Mouse (Mus musculus): ENCODE results near the gene I830077J02Rik. TPM values are rescaled to one million over a fixed set of nuclear protein-coding genes. Genes with fewer than 3 reads are reported as not detected.

The I830077J02Rik gene
- polyA plus RNA-seq, 1 experiment: 41.9 TPM

DNA sequence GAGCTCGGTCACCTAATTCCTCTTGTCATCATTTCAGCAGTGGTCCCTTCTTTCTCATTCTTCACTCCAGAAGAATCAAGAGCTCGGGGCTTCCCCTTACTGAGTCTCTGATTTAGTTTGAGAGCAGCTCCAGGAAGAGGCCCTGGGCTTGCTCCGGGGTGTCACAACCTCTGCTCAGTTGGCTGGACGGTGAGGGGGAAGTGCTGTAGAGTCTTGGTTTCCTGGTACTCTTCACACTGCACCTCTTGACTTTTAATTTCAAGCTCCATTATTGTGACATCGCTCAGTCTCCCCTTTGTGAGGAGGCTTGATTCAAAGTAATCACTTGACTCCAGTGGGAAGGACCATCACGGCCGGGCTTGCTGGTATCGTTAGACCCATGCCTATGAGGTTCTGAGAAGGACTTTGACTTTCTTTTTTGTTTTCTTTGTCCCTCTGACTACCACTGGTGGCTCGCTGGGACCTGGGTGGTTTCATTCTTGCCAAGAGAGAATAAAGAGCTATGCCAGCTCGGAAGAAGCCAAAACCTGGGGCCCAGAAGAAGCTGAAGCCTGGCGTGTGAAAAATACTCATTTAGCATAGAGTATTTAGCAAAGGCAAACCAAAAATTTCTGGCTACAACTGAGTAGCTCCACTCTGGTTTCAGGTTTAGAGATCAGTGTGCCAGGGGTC, 21.8 kb downstream of the I830077J02Rik start:
- Histone ChIP-seq H3K4me3 (replicated peaks) (peak overlapping the region; percentile 38), H3K27me3 (replicated peaks) (no peaks in the 10 kb centered on the region), H3K9me3 (no peaks in the 10 kb centered on the region), H3K4me1 (peaks cover 98% of the 10 kb centered on the region), H3K36me3 (replicated peaks; ENCODE audit: low read length) (peaks cover 83% of the 10 kb centered on the region)
- TF ChIP-seq FLI1 (IDR thresholded peaks at IDR 0.05; ENCODE audit: low read length): no peak
- no peak for TF ChIP-seq GATA1 (IDR thresholded peaks at IDR 0.05; ENCODE audit: borderline replicate concordance, low read length)

DNA sequence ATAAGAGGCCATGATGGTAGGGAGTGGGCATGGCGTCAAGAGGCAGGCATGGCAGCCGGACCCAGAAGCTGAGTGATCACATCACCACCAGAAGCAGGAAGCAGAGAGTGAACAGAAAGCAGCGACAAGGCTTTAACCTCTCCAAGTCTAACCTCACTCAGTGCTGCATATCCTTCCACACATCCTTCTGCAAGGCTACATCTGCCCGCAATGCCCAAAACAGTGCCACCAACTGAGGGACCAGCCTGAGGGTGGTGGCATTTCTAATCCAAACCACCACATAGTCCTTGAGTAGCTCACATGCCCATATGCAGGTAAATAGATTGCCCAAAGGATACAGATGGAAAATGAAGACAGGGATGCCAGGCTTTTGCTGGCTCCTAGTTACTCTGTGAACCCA, 23.5 kb downstream of the I830077J02Rik start:
- Histone ChIP-seq H3K36me3 (replicated peaks; ENCODE audit: low read length) (peaks cover 86% of the 10 kb centered on the region), H3K9me3 (no peaks in the 10 kb centered on the region), H3K27me3 (replicated peaks) (no peaks in the 10 kb centered on the region), H3K4me1 (peaks cover 98% of the 10 kb centered on the region), H3K4me3 (replicated peaks) (no peak overlapping the region)
- TF ChIP-seq FLI1 (IDR thresholded peaks at IDR 0.05; ENCODE audit: low read length) (no peak), GATA1 (IDR thresholded peaks at IDR 0.05; ENCODE audit: borderline replicate concordance, low read length) (no peak)

DNA sequence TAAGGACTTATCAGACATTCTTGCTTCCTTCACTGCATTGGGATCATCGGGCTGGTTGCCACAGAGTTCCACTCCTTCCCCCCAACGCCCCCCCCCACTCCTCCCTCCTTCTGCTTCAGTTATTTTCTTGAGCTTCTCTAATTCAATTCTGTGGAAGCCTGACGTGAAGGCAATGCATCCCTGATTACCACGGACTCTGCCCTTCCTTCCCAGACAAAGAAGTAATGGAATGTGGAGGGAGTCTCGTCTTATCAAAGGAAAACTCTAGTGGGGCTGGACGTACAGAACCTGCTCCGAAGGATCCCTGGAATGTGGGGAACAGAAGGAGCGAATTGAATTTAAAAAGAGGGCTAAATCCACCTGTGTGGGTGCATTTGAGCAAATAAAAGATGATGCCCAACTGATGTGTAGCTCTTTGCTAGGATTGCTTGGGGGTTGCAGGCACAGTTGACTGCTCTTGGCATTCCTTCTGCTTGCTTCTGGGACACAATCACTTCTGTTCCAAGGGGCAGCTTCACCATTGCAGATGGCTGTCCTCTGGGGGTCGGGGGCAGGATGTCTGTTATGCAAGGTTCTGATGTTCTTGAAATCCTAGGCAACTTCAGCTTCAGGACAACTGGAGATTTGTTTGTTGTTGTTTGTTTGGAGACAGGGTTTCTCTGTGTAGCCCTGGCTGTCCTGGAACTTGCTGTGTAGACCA, 24.4 kb downstream of the I830077J02Rik start:
- H3K9me3 ChIP-seq: no peaks in the 10 kb centered on the region
- no peak for TF ChIP-seq GATA1 (IDR thresholded peaks at IDR 0.05; ENCODE audit: borderline replicate concordance, low read length)
- H3K27me3 ChIP-seq (replicated peaks): no peaks in the 10 kb centered on the region
- H3K36me3 ChIP-seq (replicated peaks; ENCODE audit: low read length): peaks cover 79% of the 10 kb centered on the region
- no peak overlapping the region for H3K4me3 ChIP-seq (replicated peaks)
- peaks cover 98% of the 10 kb centered on the region for H3K4me1 ChIP-seq

DNA sequence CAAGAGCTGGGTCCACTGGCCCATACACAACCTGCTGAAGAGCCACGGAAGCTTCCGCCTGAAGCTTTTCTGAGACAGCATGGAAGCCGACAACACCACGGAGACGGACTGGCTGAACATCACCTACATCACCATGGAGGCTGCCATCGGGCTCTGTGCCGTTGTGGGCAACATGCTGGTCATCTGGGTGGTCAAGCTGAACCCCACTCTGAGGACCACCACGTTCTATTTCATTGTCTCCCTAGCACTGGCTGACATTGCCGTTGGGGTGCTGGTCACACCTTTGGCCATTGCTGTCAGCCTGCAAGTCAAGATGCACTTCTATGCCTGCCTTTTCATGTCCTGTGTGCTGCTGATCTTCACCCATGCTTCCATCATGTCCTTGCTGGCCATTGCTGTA, 27.7 kb downstream of the I830077J02Rik start:
- H3K4me3 ChIP-seq (replicated peaks): peak overlapping the region; percentile 80
- TF ChIP-seq GATA1 (IDR thresholded peaks at IDR 0.05; ENCODE audit: borderline replicate concordance, low read length) (no peak), FLI1 (IDR thresholded peaks at IDR 0.05; ENCODE audit: low read length) (no peak)
- peaks cover 98% of the 10 kb centered on the region for H3K4me1 ChIP-seq
- peaks cover 60% of the 10 kb centered on the region for H3K36me3 ChIP-seq (replicated peaks; ENCODE audit: low read length)
- no peaks in the 10 kb centered on the region for H3K27me3 ChIP-seq (replicated peaks)
- no peaks in the 10 kb centered on the region for H3K9me3 ChIP-seq

DNA sequence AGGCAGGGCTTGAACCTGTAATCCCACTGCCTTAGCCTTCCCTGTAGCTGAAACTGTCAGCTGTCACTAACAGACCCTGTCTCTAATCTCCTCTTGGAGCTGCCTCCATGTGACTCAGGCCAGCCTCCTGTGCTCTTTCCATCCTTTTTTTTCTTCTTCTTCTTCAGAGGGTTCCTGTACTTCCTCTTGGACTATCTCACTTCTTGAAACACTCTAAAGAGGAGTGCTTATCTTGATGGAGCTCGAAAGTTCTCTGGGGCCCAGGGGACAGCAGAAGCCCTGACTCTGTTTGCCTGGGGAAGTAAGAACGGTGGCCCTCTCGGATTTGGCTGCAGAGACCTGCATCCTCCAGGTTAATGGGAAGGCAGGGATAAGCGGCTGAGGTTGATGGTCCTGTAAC, 28.3 kb downstream of the I830077J02Rik start:
- Histone ChIP-seq H3K36me3 (replicated peaks; ENCODE audit: low read length) (peaks cover 58% of the 10 kb centered on the region), H3K9me3 (no peaks in the 10 kb centered on the region), H3K27me3 (replicated peaks) (no peaks in the 10 kb centered on the region), H3K4me1 (peaks cover 98% of the 10 kb centered on the region), H3K4me3 (replicated peaks) (peak overlapping the region; percentile 29)
- TF ChIP-seq FLI1 (IDR thresholded peaks at IDR 0.05; ENCODE audit: low read length): no peak
- TF ChIP-seq GATA1 (IDR thresholded peaks at IDR 0.05; ENCODE audit: borderline replicate concordance, low read length): no peak

DNA sequence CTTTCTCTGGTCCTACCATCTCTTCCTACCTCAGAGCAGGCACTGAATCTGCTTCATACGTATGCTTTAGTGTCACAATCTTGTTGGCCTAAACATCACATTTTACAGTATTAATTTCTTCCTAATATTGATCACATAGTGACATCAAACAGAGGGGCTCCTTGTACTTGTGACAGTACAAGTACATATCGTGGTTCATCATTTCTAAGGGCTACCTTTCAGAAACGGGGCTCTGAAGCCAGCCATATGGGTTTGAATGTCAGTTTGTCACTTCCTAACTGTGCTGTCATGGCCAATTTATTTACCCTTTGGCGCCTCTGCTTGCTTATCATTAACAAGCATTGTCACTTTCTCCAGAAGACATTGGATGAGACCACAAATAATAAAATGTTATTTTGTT, 31.0 kb downstream of the I830077J02Rik start:
- H3K4me1 ChIP-seq: peaks cover 98% of the 10 kb centered on the region
- no peaks in the 10 kb centered on the region for H3K9me3 ChIP-seq
- no peaks in the 10 kb centered on the region for H3K27me3 ChIP-seq (replicated peaks)
- peak overlapping the region; percentile 50 for H3K4me3 ChIP-seq (replicated peaks)
- H3K36me3 ChIP-seq (replicated peaks; ENCODE audit: low read length): peaks cover 44% of the 10 kb centered on the region
- TF ChIP-seq GATA1 (IDR thresholded peaks at IDR 0.05; ENCODE audit: borderline replicate concordance, low read length): no peak
- no peak for TF ChIP-seq FLI1 (IDR thresholded peaks at IDR 0.05; ENCODE audit: low read length)

DNA sequence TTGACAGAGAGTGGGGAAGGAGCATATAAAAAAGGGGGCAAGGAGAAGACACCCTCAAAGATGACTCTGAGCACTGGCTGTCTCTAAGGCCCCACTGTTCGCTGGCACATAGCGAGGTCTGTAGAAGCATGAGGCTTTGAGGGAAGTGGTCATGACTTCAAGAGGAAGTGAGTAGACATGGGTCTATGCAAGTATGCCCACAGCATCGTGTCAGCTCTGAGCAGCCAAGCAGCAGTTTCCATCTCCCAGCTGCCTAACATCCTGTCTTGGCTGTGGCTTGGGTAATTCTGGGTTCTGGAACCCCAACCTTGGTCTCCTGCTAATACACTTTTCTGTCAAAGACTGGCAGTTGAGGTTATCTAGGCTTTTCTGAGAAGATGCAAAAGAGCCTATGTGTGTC, 31.7 kb downstream of the I830077J02Rik start:
- H3K36me3 ChIP-seq (replicated peaks; ENCODE audit: low read length): peaks cover 44% of the 10 kb centered on the region
- no peaks in the 10 kb centered on the region for H3K9me3 ChIP-seq
- peak; percentile 9; the same call in 1 of the 2 replicates for TF ChIP-seq FLI1 (IDR thresholded peaks at IDR 0.05; ENCODE audit: low read length)
- no peak for TF ChIP-seq GATA1 (IDR thresholded peaks at IDR 0.05; ENCODE audit: borderline replicate concordance, low read length)
- H3K4me3 ChIP-seq (replicated peaks): peak overlapping the region; percentile 44
- H3K27me3 ChIP-seq (replicated peaks): no peaks in the 10 kb centered on the region
- H3K4me1 ChIP-seq: peaks cover 100% of the 10 kb centered on the region

DNA sequence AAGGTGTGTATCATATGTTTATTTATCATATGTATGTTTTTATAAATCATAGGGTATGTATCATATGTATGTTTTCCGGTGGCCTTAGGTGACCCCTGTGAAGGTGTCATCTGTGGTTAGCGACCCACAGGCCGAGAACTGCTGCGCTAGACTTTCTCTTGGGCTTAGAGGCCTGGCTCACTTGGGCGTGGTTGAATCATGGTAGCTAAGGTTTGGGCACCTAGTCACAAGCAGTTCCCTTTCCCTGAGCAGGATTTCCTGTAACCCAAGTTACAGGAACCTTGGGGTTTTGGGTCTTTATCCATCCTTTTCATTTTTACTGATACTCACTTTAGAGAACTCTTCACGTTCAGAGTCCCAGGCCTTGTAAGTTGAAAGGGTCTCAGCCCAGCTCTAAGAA, 32.2 kb downstream of the I830077J02Rik start:
- no peaks in the 10 kb centered on the region for H3K9me3 ChIP-seq
- TF ChIP-seq FLI1 (IDR thresholded peaks at IDR 0.05; ENCODE audit: low read length) (no peak), GATA1 (IDR thresholded peaks at IDR 0.05; ENCODE audit: borderline replicate concordance, low read length) (no peak)
- peaks cover 40% of the 10 kb centered on the region for H3K36me3 ChIP-seq (replicated peaks; ENCODE audit: low read length)
- no peaks in the 10 kb centered on the region for H3K27me3 ChIP-seq (replicated peaks)
- peaks cover 100% of the 10 kb centered on the region for H3K4me1 ChIP-seq
- peak overlapping the region; percentile 44 for H3K4me3 ChIP-seq (replicated peaks)

DNA sequence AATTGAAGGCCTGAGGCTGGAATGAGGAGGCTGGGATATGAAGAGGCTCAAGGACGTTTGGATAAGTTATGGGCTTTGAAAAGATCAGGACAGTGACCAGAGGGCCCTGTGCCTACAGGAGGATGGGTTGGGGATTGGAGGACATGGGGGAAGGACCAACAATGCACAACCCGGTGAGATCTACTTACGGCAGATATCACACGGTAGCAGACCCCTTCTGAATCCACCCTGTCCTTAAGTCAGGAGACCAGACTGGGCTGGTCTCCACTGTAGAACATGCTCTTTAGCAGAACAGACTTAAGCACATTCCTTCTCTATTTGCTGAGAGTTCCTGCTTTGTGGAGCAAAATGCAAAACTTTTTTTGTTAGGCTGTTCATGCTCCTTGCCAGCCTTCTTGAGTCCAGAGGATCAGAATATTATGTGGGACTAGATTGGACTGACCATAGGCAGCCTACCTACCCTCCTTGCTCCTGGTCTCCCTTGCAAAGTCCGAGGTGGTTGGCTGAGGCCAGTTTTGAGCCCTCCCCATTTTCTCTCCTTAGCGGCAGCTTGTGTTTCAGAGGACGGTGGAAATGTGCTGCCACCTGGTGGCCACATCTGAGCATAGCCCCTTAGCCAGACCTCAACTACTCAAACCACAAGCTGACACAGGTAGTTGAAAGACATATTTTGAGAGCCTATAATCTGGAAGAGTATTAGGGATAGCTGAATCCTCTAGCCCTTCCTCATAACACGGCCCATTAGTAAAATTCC, 32.9 kb downstream of the I830077J02Rik start:
- Histone ChIP-seq H3K27me3 (replicated peaks) (no peaks in the 10 kb centered on the region), H3K9me3 (no peaks in the 10 kb centered on the region), H3K36me3 (replicated peaks; ENCODE audit: low read length) (peaks cover 33% of the 10 kb centered on the region), H3K4me1 (peaks cover 100% of the 10 kb centered on the region), H3K4me3 (replicated peaks) (peak overlapping the region; percentile 64)
- TF ChIP-seq GATA1 (IDR thresholded peaks at IDR 0.05; ENCODE audit: borderline replicate concordance, low read length) (no peak), FLI1 (IDR thresholded peaks at IDR 0.05; ENCODE audit: low read length) (no peak)

DNA sequence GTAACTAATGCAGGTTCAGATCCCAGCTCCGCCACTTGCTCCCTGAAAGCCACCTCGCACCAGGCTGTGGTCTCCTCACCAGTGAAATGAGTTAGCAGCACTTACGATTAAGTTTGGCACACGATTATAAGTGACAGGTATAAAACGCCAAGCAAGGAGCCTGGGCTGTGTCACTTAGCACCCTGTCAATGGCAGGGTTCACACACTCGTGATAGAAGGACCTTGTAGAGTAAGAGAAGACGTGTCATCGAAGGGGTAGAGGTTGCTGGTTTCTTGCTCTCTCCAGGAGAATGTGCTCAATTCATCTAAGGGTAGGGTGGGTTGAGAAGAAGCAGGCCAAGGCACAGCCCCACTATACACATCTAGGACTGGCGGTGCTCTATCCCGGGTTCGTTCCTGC, 33.6 kb downstream of the I830077J02Rik start:
- H3K27me3 ChIP-seq (replicated peaks): no peaks in the 10 kb centered on the region
- peaks cover 28% of the 10 kb centered on the region for H3K36me3 ChIP-seq (replicated peaks; ENCODE audit: low read length)
- peaks cover 100% of the 10 kb centered on the region for H3K4me1 ChIP-seq
- TF ChIP-seq GATA1 (IDR thresholded peaks at IDR 0.05; ENCODE audit: borderline replicate concordance, low read length) (no peak), FLI1 (IDR thresholded peaks at IDR 0.05; ENCODE audit: low read length) (no peak)
- H3K9me3 ChIP-seq: no peaks in the 10 kb centered on the region
- peak overlapping the region; percentile 5 for H3K4me3 ChIP-seq (replicated peaks)

All from megakaryocyte, embryonic 14.5 days (primary cell).